Mouse (Mus musculus) liver, embryonic 14.5 days (tissue): ENCODE data around the gene Rbms3.

Source experiments
- CTCF ChIP-seq: IDR thresholded peaks from 2 replicates; pipeline ENCODE4 v1.5.1; 2016; ENCODE audit warnings: antibody characterized with exemption, low read depth, control low read depth
- EP300 ChIP-seq: IDR thresholded peaks from 2 replicates; pipeline ENCODE4 v1.6.1; 2016; ENCODE audit warnings: antibody characterized with exemption, low read depth

DNA sequence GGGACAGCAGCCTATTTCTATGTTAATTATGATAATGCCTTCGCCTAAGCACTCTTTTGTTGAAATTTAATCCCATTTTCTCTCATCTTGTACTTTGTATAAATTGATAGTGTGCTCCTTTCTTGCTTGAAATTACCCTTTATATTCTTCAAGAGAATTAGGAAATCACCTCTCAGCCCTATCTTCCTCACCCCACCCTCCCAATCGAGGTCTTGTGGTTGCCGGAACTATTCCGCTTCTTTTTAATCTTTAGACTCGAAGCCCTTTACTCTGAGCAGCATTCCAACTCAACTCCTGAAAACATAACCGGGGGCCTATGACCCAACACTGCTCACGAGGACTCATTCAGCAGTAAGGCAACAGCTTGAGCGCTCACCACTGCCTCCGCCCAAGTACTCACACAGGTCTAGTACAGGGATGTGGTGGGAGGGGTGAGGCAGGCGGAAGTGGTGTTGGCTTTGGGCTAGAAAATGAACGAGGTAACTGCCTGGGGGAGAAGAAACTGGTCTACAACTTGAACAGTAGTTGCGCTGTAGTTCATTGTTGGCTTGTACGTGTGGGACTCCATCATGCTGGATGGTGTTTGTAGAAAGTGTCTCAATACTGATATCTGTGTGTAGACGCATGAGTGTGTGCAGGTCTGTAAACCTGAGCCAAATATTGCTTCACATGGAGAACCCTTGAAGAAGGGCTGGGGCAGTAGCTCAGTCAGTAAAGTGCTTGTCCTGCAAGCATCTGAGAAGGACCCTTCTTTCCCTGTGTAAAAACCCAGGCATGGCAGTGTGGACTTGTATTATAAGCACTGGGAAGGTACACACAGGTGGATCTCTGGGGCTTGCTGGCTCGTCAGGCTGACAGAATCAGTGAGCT is 331.8 kb downstream of the Rbms3 start:
- TF ChIP-seq EP300 (no peak), CTCF (no peak)
